Mouse (Mus musculus): ENCODE data around the gene Satb2. TPM values are rescaled to one million over a fixed set of nuclear protein-coding genes. Genes with fewer than 3 reads are reported as not detected.

Satb2 gene
- total RNA-seq, 2 experiments from 2014 or later: 1.8 TPM; not detected in 1

GRCm38 (mm10) chr1:56975546-56975945 is 2.9 kb downstream of the Satb2 start:
- no peak for ATAC-seq (replicated peaks; ENCODE audit: low FRiP score, low TSS enrichment, poor library complexity, severe bottlenecking)

DNA sequence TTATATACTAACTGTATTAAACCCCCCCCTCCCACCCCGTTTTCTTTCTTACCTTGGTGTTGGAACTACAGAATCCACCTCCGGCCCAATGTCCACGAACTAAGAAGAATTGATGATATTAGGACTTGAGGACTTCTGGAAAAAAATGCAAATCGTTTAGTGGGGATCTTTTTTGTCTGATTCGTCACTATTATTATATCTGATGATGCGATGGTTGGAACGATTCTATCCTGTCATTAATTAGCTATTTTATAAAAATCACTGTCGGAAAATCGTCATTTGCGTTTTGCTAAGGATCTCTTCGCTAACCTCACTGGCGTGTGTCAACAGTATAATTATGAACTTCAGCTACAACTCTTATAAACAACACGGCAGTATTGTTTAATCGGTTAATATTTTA is 4.3 kb downstream of the Satb2 start:
- ATAC-seq (replicated peaks; ENCODE audit: low FRiP score, low TSS enrichment, poor library complexity, severe bottlenecking): no peak

DNA sequence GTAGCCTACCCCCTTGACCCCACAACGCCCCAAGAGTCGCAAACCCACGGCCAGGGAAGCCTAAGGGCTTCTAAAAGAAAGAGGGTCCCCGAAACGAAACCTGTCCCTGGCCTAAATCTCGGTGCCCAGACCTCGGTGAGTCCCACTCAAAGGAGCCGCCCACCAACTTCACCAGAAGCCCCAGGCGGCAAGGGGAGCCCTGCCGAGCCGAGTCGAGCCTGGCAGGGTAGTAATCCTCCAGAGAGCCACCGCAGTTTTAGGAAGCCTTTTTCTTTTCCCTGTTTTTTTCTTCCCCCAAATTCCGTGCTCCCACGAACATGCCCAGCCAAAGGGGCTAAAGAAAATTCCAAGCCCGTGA is 4.9 kb downstream of the Satb2 start:
- no peak for ATAC-seq (replicated peaks; ENCODE audit: low FRiP score, low TSS enrichment, poor library complexity, severe bottlenecking)

DNA sequence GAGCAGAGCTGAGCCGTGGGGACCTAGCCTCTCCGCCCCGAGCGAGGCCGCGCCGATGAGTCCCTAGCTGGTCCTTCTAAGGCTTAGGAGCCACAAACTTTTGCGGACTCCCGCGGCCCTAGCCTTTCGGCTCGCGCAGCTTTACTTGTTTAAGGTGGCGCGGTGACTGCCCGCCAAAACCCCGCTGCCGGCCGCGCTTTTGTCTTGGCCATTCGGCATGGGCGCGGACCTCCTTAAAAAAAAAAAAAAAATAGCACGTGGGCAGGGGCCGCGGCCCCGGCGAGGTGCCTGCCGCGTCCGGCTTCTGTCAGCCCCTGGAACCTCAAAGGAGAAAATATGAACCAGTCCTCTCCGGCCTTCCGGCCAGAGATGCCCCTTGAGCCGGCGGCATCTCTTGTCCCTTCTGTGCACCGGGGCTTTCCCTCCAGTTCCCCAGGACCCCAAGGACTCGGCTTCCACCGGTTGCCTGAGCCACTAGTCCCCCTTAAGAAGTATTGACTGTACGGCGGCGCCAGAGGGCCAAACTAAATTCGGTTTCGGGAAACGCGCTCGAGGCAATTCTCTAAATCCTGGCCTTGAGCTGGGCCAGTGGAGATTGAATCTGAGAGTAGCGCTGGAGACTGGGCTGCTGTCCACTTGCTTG is 5.4 kb downstream of the Satb2 start:
- ATAC-seq (replicated peaks; ENCODE audit: low FRiP score, low TSS enrichment, poor library complexity, severe bottlenecking): peak; percentile 32; the same call in 1 of the 2 replicates

DNA sequence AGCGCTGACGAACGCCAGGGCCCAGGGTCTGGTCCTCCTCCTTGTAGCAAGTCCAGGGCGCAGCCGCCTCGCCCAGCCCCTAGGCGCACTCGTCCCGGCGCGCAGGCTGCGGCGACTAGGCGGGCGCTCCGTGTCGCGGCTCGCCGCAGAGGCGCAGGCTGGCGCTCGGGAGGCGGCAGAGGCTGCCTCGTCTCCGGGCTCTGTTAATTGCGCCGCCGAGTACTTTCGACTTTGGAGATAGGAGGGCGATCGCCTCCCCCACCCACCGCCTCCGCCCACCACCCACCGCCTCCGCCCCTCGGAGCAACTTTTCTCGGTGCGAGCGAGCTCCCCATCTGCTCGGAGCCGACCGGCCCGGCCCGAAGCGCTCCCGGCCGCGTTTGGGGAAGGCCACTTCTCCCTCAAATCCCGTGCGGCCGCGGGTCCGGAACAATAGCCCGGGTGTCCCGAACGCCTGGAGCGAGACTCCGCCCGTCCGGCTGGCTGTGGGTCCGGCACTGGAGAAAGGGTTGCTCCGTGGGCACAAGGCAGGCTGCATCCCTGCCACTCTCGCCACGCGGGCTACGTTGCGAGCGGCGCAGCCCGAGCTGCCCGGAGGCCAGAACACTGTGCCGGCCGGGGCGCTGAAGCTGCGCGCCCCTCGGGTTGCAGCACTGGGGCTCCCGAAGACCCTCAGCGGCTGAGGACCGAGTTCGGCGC is 6.0 kb downstream of the Satb2 start:
- ATAC-seq (replicated peaks; ENCODE audit: low FRiP score, low TSS enrichment, poor library complexity, severe bottlenecking): 0 out of 2 replicates have a peak, but pooled peaks have one; percentile 40

DNA sequence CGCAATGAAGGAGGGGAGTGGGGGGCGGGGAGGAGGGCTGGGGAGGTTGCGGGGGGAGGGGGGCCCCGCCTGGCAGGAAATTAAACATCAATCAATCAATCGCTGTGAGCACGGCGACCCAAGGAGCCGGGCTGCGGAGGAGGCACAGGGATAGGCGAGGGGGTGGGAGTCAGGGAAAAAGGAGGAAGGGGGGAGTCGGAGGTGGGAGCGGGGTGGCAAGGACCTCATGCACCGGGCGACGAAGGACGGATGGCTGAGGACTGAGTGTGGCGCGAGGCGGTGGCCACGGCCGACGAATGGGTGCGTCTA is 6.6 kb downstream of the Satb2 start:
- no peak for ATAC-seq (replicated peaks; ENCODE audit: low FRiP score, low TSS enrichment, poor library complexity, severe bottlenecking)

- no peak for ATAC-seq (replicated peaks; ENCODE audit: low FRiP score, low TSS enrichment, poor library complexity, severe bottlenecking)
Observed at GRCm38 (mm10) chr1:56971441-56971861, 7.0 kb downstream of the Satb2 start.

DNA sequence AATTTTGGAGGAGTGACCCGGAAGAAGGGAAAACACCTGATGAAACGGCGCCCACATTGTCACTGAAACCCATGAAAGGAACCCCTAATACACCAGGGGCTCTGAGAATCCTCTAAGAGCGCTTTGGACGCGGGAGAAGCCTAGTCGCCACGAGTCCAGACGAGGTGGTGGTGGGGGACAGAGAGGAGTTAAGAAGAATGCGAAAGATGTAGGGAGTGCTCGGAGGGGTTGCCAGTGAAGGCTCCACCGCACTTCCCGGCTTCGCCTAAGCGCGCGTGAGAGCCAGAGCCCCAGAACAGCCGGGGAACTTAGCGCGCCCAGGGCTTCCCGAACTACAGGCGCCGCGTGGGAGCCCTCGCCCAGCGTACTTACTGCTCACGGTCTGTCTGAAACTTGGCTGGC is 7.7 kb downstream of the Satb2 start:
- ATAC-seq (replicated peaks; ENCODE audit: low FRiP score, low TSS enrichment, poor library complexity, severe bottlenecking): no peak

GRCm38 (mm10) chr1:56969364-56970360 is 8.8 kb downstream of the Satb2 start:
- ATAC-seq (replicated peaks; ENCODE audit: low FRiP score, low TSS enrichment, poor library complexity, severe bottlenecking): no peak

DNA sequence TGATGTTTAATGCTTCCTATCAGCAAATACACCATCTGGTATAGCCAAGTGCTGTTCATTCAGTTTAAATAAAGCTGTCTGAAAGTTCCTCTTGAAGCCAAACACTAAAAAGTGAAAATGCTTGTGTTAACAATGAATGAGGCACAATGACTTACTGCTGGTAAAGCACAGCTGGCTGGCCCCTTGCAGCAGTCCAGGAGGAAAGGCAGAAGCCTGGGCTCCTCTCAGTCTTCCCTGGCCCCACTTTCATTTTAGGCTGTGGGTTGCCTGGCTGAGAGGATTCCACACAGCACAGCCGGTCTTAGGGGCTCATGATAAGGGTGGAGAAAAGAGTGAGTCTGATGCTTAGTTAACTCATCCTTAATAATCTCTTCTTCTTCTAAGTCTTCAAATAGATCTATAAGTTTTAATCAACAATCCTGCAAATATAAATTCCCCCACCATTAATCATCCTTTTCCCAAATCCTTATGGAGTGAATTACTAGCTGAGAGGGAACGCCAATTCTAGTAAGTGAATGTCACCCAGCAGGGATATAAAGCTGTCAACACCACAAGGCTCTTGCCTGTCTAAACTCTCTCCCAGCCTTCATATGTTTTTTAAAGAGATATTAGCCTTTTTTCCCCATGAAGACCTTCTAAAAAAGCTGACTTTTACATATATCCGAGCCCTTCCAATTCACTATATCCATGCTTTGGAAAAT is 12.4 kb downstream of the Satb2 start:
- ATAC-seq (replicated peaks; ENCODE audit: low FRiP score, low TSS enrichment, poor library complexity, severe bottlenecking): no peak

DNA sequence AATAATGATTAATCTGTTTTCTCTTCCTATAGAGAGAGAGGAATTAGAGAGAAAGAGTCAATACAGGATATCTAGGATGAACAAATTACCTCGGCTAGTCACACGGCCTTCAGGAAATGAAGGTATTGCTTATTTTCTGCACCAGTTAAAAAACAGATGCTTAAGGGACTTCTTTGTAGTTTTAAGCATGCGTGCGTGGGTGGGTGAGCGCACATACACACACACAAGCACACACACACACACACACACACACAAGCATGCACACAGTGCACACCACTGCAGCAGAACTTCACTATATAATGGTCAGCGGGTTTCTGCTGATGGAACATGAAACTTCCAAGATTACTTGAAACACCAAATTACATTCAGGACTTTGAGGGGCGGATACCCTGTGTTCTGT is 14.0 kb downstream of the Satb2 start:
- no peak for ATAC-seq (replicated peaks; ENCODE audit: low FRiP score, low TSS enrichment, poor library complexity, severe bottlenecking)

- ATAC-seq (replicated peaks; ENCODE audit: low FRiP score, low TSS enrichment, poor library complexity, severe bottlenecking): no peak
Observed at GRCm38 (mm10) chr1:56963291-56963690, 15.2 kb downstream of the Satb2 start.

DNA sequence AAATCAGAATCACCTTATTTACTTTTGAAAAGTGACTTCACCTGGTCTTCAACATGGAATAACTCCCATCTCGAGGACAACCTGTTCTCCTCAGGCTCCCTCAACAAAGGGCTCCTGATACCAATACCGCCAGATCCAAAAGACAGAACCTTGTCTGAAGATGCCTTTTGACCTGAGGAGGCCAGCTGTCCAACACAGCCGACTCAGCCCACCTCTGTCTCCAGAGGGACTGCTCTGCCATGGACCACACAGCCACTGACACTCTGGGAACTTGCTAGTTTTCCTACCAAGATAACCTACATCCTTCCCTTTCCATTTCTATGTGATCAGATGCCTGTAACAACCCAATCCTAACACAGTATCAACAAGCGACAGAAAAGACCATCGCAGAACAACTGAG is 19.5 kb downstream of the Satb2 start:
- ATAC-seq (replicated peaks; ENCODE audit: low FRiP score, low TSS enrichment, poor library complexity, severe bottlenecking): no peak

DNA sequence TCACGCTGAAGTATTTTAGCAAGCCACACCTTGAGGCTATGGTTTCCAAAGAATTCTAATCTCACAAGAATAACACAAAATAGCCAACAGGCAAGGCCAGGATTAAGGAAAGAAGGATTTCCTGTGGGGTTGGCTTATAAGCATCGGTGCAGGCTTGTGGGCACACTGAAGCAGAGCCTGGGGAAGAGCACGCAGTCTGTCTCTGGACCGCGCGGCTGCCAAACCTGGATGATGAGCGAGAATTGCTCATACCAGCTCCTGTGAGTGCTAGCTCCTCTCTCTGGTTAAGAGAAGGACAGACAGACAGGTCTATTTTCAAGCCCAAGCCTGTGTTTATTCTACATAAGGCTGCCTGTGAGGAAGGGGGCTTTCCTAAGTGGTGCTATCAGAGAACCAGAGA is 20.5 kb downstream of the Satb2 start:
- ATAC-seq (replicated peaks; ENCODE audit: low FRiP score, low TSS enrichment, poor library complexity, severe bottlenecking): no peak

- no peak for ATAC-seq (replicated peaks; ENCODE audit: low FRiP score, low TSS enrichment, poor library complexity, severe bottlenecking)
Observed at GRCm38 (mm10) chr1:56956811-56957210, 21.6 kb downstream of the Satb2 start.

GRCm38 (mm10) chr1:56955739-56956085 is 22.7 kb downstream of the Satb2 start:
- ATAC-seq (replicated peaks; ENCODE audit: low FRiP score, low TSS enrichment, poor library complexity, severe bottlenecking): no peak

DNA sequence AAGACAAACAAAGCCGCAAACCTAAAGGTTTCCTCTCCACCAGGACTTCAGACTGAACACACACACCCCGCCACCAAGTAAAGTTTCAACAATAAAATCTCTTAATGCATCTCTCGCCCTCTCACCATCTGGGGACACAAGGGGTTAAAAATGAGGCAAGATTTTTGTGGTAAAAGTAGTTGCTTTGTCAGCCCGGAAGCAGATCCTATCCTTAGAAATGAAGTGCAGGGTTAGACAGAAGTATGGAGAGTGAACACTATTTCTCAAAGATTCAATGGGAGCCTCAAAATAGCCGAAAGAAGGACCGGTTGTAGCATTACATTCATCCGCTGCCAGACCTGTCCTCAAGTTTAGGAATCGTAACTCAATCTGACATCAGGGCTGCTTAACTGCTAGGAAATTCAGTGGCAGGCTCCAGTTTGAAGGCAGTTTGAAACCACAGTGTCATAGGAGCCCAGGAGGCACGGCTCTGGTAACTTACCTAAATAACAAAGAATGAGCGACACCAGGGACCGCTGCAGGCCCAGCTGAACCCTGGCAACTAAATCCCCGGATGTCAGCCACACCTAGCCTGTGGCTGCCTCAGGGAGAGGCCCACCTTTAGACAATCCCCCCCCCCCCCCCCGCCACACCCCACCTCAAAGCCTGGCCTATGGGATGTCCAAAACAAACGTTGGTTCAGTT is 23.3 kb downstream of the Satb2 start:
- ATAC-seq (replicated peaks; ENCODE audit: low FRiP score, low TSS enrichment, poor library complexity, severe bottlenecking): no peak

DNA sequence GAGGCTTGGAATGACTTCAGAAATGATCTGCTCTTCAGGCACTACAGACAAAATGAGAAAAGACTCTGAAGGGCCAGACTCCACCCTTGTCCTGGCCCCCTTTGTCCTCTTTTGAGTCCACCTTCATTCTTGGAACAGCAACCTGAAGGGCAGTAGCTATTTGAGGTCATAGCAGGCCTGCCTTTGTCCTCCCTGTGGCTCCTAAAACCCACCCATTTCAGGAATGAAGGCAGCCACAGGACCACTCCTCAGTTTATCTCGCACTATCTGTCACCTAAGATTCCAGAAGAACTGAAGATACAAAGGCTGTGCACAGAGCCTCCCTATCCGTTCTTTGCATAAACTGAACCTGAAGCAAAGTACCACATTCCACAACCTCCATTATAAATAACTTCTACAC is 24.9 kb downstream of the Satb2 start:
- ATAC-seq (replicated peaks; ENCODE audit: low FRiP score, low TSS enrichment, poor library complexity, severe bottlenecking): no peak

DNA sequence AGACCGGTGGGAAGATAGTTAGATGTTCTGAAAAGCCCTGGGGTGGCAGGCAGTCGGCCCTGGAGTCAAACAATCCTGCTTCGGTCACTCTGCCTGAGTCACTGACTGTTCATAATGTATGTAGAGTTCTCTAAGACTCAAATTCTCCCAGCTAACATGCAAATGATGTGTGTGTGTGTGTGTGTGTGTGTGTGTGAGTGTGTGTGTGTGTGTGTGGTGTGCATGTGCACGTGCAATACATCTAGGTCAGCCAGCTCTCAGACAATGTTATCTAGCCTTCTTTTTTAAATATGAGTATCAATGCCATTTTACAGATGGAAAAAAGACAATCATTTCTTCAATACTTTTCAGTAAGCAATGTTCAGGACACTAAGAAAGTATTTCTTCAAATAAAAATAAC is 26.5 kb downstream of the Satb2 start:
- no peak for ATAC-seq (replicated peaks; ENCODE audit: low FRiP score, low TSS enrichment, poor library complexity, severe bottlenecking)

Data from megakaryocyte-erythroid progenitor cell, adult 5-6 weeks (primary cell).